Mouse (Mus musculus) C2C12 (cell line): ENCODE results near the gene Ech1.

Experiments
- CEBPB ChIP-seq: IDR thresholded peaks from one replicate; pipeline ENCODE4 v1.6.1; 2011; ENCODE audit warnings: low read depth, mild to moderate bottlenecking, control low read depth, moderate library complexity
- CTCF ChIP-seq: IDR thresholded peaks from one replicate; pipeline ENCODE4 v1.5.1; 2011; ENCODE audit not compliant: control insufficient read depth, insufficient read depth, insufficient read length

DNA sequence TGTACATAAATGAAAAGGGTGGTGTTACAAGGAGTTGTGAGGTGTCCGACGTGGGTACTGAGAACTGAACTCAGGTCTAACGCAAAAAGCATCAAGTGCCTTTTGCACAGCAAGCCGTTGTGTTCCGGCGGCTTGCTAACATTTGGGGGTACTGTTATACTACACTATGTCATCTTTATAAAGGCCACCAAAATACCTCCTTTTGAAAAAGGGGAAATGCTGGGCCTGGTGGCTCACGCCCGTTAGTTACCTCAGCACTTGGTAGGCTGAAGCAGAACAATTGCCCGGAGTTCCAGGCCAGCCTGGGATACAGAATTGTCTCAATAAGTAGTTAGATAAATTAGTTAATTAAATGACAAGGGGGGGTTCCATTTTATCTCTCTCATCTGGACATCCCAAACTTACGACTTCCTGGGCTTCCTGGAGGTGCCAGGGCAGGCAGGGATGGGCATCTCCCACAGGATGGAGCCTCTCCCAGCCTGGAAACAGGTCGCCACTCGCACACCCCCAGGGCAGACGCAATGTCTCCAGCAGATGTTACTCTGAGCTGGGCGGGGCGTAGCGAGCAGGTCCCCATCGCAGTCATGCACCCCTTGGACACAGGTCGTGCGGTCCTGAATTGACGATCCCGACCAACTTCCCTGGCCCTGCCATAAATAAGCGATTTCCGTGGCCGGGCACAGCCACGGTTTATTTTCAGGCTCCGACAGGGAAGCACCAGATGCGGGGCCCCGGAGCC, 41.9 kb downstream of the Ech1 start:
- TF ChIP-seq CTCF, result no peak
- TF ChIP-seq CEBPB, result no peak
